Mouse (Mus musculus) heart, embryonic 15.5 days (tissue): ENCODE results near the gene Tmie. TPM values are rescaled to one million over a fixed set of nuclear protein-coding genes. Genes with fewer than 3 reads are reported as not detected.

Source experiments
- ATAC-seq: fragments of 200-750 bp; cut with Nextera tagmentation; replicated peaks from 2 replicates; pipeline ENCODE4 v1.8.0; 2017; ENCODE audit warnings: low read depth, moderate TSS enrichment; ENCODE audit not compliant: insufficient number of reproducible peaks, insufficient read depth, low FRiP score
- H3K27ac ChIP-seq: fragments of 300-500 bp; sonication (generic); 2 replicates; pipeline ENCODE4 v1.5.1; 2015; ENCODE audit warnings: mild to moderate bottlenecking, inconsistent platforms
- H3K27me3 ChIP-seq: fragments of 300-500 bp; sonication (generic); 2 replicates; pipeline ENCODE4 v1.6.1; 2015; ENCODE audit warnings: inconsistent platforms
- H3K36me3 ChIP-seq: fragments of 300-500 bp; sonication (generic); 2 replicates; pipeline ENCODE4 v1.6.1; 2015; ENCODE audit warnings: mild to moderate bottlenecking, inconsistent platforms
- H3K4me1 ChIP-seq: fragments of 300-500 bp; sonication (generic); replicated peaks from 2 replicates; pipeline ENCODE4 v1.6.1; 2015; ENCODE audit warnings: inconsistent platforms
- H3K4me2 ChIP-seq: fragments of 300-500 bp; sonication (generic); 2 replicates; pipeline ENCODE4 v1.6.1; 2015; ENCODE audit warnings: inconsistent platforms, mild to moderate bottlenecking, moderate library complexity
- H3K4me3 ChIP-seq: fragments of 300-500 bp; sonication (generic); 2 replicates; pipeline ENCODE4 v1.5.1; 2015; ENCODE audit warnings: mild to moderate bottlenecking, inconsistent platforms
- H3K9ac ChIP-seq: fragments of 300-500 bp; sonication (generic); 2 replicates; pipeline ENCODE4 v1.6.1; 2015; ENCODE audit warnings: mild to moderate bottlenecking, inconsistent platforms
- H3K9me3 ChIP-seq: fragments of 300-500 bp; sonication (generic); replicated peaks from 2 replicates; pipeline ENCODE4 v1.6.1; 2016; ENCODE audit warnings: inconsistent platforms
- WGBS: fragments of 180-500 bp; shearing (Covaris S2); methylation state at CpG from one replicate; pipeline ENCODE4 v1.1.7; 2015; ENCODE audit warnings: mixed read lengths; 5-methylcytosine and 5-hydroxymethylcytosine counted together
- polyA plus RNA-seq: library from polyadenylated mRNA; unstranded; fragments of >200 nt; fragmentation: Nextera tagmentation; extraction: Ambion mirVana; gene quantifications from 2 replicates; pipeline ENCODE4 v1.2.1, GENCODE M21; 2015

The Tmie gene
- polyA plus RNA-seq, 1 experiment from 2014 or later, result 0.74 TPM

GRCm38 (mm10) chr9:110902271-110902670 lies 22.4 kb upstream of the Tmie start:
- no peaks in the 10 kb centered on the region for H3K9me3 ChIP-seq
- ATAC-seq, result no peak
- no peaks in the 10 kb centered on the region; the same call in 1 of the 2 replicates for H3K27me3 ChIP-seq
- 53% methylated on average over 4 of the region's 4 CpGs for WGBS
- no peak overlapping the region for H3K9ac ChIP-seq
- no peaks in the 10 kb centered on the region for H3K4me1 ChIP-seq
- H3K27ac ChIP-seq, result no peak overlapping the region
- H3K4me3 ChIP-seq, result no peak overlapping the region
- H3K4me2 ChIP-seq, result no peak overlapping the region
- H3K36me3 ChIP-seq, result no peaks in the 10 kb centered on the region

GRCm38 (mm10) chr9:110901204-110901603 lies 21.3 kb upstream of the Tmie start:
- Histone ChIP-seq H3K4me2 (no peak overlapping the region), H3K36me3 (no peaks in the 10 kb centered on the region), H3K9ac (no peak overlapping the region), H3K4me1 (peaks cover 4% of the 10 kb centered on the region), H3K4me3 (no peak overlapping the region), H3K27me3 (no peaks in the 10 kb centered on the region; the same call in 1 of the 2 replicates), H3K27ac (no peak overlapping the region), H3K9me3 (no peaks in the 10 kb centered on the region)
- ATAC-seq, result no peak
- 85% methylated on average over 6 of the region's 6 CpGs for WGBS

DNA sequence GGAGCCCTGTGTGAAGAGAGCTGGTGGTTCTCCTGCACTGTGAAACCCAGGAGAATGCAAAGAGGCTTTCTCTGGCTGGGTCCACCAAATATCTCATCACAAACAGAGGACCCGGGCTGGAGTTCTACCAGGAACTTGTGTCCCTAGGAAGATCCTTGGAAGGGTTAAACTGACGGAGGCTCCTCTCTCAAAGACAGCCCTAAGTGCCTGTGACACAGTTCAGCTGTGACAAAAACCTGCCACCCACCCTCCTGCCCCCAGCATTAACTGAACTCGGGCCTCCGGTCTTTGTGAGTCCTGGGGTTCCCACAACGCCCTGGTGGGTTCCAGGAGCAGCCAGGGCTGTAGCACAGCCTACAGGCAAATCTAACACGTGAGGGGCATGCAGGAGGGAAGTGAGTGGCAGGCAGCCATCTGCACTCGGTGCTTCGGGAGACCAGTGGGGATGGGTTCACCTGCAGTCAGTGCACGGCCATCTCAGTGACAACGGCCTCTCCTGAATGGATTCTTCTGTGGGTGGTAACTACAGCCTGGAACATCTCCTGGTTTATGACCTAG lies 19.6 kb upstream of the Tmie start:
- Histone ChIP-seq H3K27me3 (no peaks in the 10 kb centered on the region; the same call in 1 of the 2 replicates), H3K9me3 (no peaks in the 10 kb centered on the region), H3K4me1 (peaks cover 10% of the 10 kb centered on the region), H3K36me3 (no peaks in the 10 kb centered on the region), H3K4me2 (no peak overlapping the region), H3K9ac (no peak overlapping the region), H3K4me3 (no peak overlapping the region), H3K27ac (no peak overlapping the region)
- ATAC-seq, result no peak
- WGBS, result 36% methylated on average over 10 of the region's 10 CpGs

- Histone ChIP-seq H3K9me3 (no peaks in the 10 kb centered on the region), H3K4me2 (0 out of 2 replicates have a peak overlapping the region, but pooled peaks have one; percentile 10), H3K27ac (no peak overlapping the region), H3K9ac (no peak overlapping the region), H3K4me3 (no peak overlapping the region), H3K27me3 (no peaks in the 10 kb centered on the region; the same call in 1 of the 2 replicates), H3K4me1 (peaks cover 10% of the 10 kb centered on the region), H3K36me3 (no peaks in the 10 kb centered on the region)
- 19% methylated on average over 6 of the region's 6 CpGs for WGBS
- ATAC-seq, result peak; percentile 29; the same call in 1 of the 2 replicates
Observed at GRCm38 (mm10) chr9:110896595-110896994, 16.7 kb upstream of the Tmie start.

DNA sequence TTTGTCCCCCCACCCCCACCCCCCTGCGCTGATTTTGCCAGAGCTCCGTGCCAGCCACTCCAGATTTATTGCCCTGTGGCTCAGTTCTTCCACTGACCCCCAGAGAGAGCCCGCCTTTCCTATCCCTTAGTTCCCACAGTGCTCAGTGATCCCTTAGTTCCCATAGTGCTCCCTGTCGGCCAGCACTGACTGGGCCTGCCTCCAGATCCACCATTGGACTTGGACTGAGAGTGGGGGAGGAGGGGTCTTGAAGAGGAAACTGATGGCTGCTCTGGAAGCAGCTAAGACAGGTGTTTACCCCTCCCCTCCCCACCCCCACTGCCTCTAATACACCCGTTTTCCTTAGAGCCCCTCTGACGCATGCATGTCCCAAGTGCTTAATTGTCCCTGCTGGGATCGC lies 16.1 kb upstream of the Tmie start:
- 28% methylated on average over 7 of the region's 7 CpGs for WGBS
- H3K27ac ChIP-seq, result no peak overlapping the region
- no peak overlapping the region for H3K9ac ChIP-seq
- H3K27me3 ChIP-seq, result no peaks in the 10 kb centered on the region; the same call in 1 of the 2 replicates
- no peaks in the 10 kb centered on the region for H3K36me3 ChIP-seq
- peak overlapping the region; percentile 10; the same call in 1 of the 2 replicates for H3K4me2 ChIP-seq
- no peak overlapping the region for H3K4me3 ChIP-seq
- no peaks in the 10 kb centered on the region for H3K9me3 ChIP-seq
- H3K4me1 ChIP-seq, result peaks cover 12% of the 10 kb centered on the region
- no peak for ATAC-seq

- H3K36me3 ChIP-seq, result no peaks in the 10 kb centered on the region
- WGBS, result 53% methylated on average over 5 of the region's 5 CpGs
- no peak overlapping the region for H3K4me2 ChIP-seq
- no peak overlapping the region for H3K9ac ChIP-seq
- no peaks in the 10 kb centered on the region; the same call in 1 of the 2 replicates for H3K27me3 ChIP-seq
- no peaks in the 10 kb centered on the region for H3K9me3 ChIP-seq
- H3K4me3 ChIP-seq, result no peak overlapping the region
- H3K4me1 ChIP-seq, result peaks cover 14% of the 10 kb centered on the region
- ATAC-seq, result no peak
- no peak overlapping the region for H3K27ac ChIP-seq
Observed at GRCm38 (mm10) chr9:110895507-110895906, 15.6 kb upstream of the Tmie start.

GRCm38 (mm10) chr9:110893429-110893828 lies 13.5 kb upstream of the Tmie start:
- H3K4me2 ChIP-seq, result no peak overlapping the region
- no peak overlapping the region for H3K27ac ChIP-seq
- peaks cover 18% of the 10 kb centered on the region for H3K4me1 ChIP-seq
- 77% methylated on average over 10 of the region's 10 CpGs for WGBS
- H3K9ac ChIP-seq, result no peak overlapping the region
- H3K9me3 ChIP-seq, result no peaks in the 10 kb centered on the region
- no peak overlapping the region for H3K4me3 ChIP-seq
- H3K27me3 ChIP-seq, result no peaks in the 10 kb centered on the region; the same call in 1 of the 2 replicates
- H3K36me3 ChIP-seq, result no peaks in the 10 kb centered on the region
- no peak for ATAC-seq

GRCm38 (mm10) chr9:110892552-110892951 lies 12.6 kb upstream of the Tmie start:
- ATAC-seq, result no peak
- Histone ChIP-seq H3K4me1 (peaks cover 21% of the 10 kb centered on the region), H3K27ac (no peak overlapping the region), H3K4me3 (no peak overlapping the region), H3K9me3 (no peaks in the 10 kb centered on the region), H3K36me3 (no peaks in the 10 kb centered on the region), H3K27me3 (no peaks in the 10 kb centered on the region; the same call in 1 of the 2 replicates), H3K4me2 (no peak overlapping the region), H3K9ac (no peak overlapping the region)
- WGBS, result 75% methylated on average over 3 of the region's 3 CpGs

GRCm38 (mm10) chr9:110891077-110891828 lies 11.3 kb upstream of the Tmie start:
- Histone ChIP-seq H3K4me1 (peaks cover 17% of the 10 kb centered on the region), H3K4me2 (no peak overlapping the region), H3K9ac (no peak overlapping the region), H3K27ac (no peak overlapping the region), H3K36me3 (no peaks in the 10 kb centered on the region), H3K9me3 (no peaks in the 10 kb centered on the region), H3K4me3 (no peak overlapping the region), H3K27me3 (no peaks in the 10 kb centered on the region)
- WGBS, result 65% methylated on average over 12 of the region's 12 CpGs
- no peak for ATAC-seq

- no peaks in the 10 kb centered on the region for H3K9me3 ChIP-seq
- no peak overlapping the region for H3K4me2 ChIP-seq
- WGBS, result 18% methylated on average over 21 of the region's 21 CpGs
- no peak for ATAC-seq
- no peaks in the 10 kb centered on the region for H3K36me3 ChIP-seq
- H3K4me3 ChIP-seq, result no peak overlapping the region
- no peak overlapping the region for H3K27ac ChIP-seq
- peaks cover 11% of the 10 kb centered on the region for H3K4me1 ChIP-seq
- no peaks in the 10 kb centered on the region for H3K27me3 ChIP-seq
- H3K9ac ChIP-seq, result no peak overlapping the region
Observed at GRCm38 (mm10) chr9:110890026-110890783, 10.3 kb upstream of the Tmie start.

- no peak for ATAC-seq
- 86% methylated on average over 14 of the region's 14 CpGs for WGBS
- Histone ChIP-seq H3K27ac (no peak overlapping the region), H3K4me2 (no peak overlapping the region), H3K4me1 (peaks cover 11% of the 10 kb centered on the region), H3K4me3 (no peak overlapping the region), H3K36me3 (no peaks in the 10 kb centered on the region), H3K9me3 (no peaks in the 10 kb centered on the region), H3K27me3 (no peaks in the 10 kb centered on the region), H3K9ac (no peak overlapping the region)
Observed at GRCm38 (mm10) chr9:110888935-110889334, 9.0 kb upstream of the Tmie start.
